Mouse (Mus musculus) heart, postnatal 0 days (tissue): ENCODE results near the gene Iqgap3. TPM values are rescaled to one million over a fixed set of nuclear protein-coding genes. Genes with fewer than 3 reads are reported as not detected.
A peak's percentile ranks its signal among the peaks of the same experiment; 100 is the strongest.

ENCODE experiments used
- ATAC-seq: fragments of 200-750 bp; cut with Nextera tagmentation; 2 replicates; pipeline ENCODE4 v1.8.0; 2017; ENCODE audit warnings: low read depth, moderate number of reproducible peaks, moderate library complexity; ENCODE audit not compliant: insufficient read depth
- DNase-seq: peaks from one replicate; pipeline ENCODE4 v3.0.0-alpha.2; 2016; ENCODE audit warnings: low spot score
- H3K27ac ChIP-seq: fragments of 300-500 bp; sonication (generic); 2 replicates; pipeline ENCODE4 v1.5.1; 2014; ENCODE audit warnings: low read depth, mild to moderate bottlenecking
- H3K27me3 ChIP-seq: fragments of 300-500 bp; sonication (generic); 2 replicates; pipeline ENCODE4 v1.6.1; 2014; ENCODE audit warnings: low read length, mixed read lengths; ENCODE audit not compliant: control insufficient read depth, insufficient read depth
- H3K36me3 ChIP-seq: fragments of 300-500 bp; sonication (generic); replicated peaks from 2 replicates; pipeline ENCODE4 v1.6.1; 2014; ENCODE audit warnings: low read length, mixed read lengths; ENCODE audit not compliant: control insufficient read depth, insufficient read depth
- H3K4me1 ChIP-seq: fragments of 300-500 bp; sonication (generic); 2 replicates; pipeline ENCODE4 v1.6.1; 2014; ENCODE audit warnings: antibody characterized with exemption; ENCODE audit not compliant: control insufficient read depth, insufficient read depth
- H3K4me2 ChIP-seq: fragments of 300-500 bp; sonication (generic); 2 replicates; pipeline ENCODE4 v1.6.1; 2014; ENCODE audit warnings: low read depth, mild to moderate bottlenecking, low read length, moderate library complexity
- H3K4me3 ChIP-seq: fragments of 300-500 bp; sonication (generic); 2 replicates; pipeline ENCODE4 v1.5.1; 2014; ENCODE audit warnings: low read depth, low read length
- H3K9ac ChIP-seq: fragments of 300-500 bp; sonication (generic); replicated peaks from 2 replicates; pipeline ENCODE4 v1.6.1; 2014; ENCODE audit warnings: low read depth, low read length, mixed read lengths
- H3K9me3 ChIP-seq: fragments of 300-500 bp; sonication (generic); replicated peaks from 2 replicates; pipeline ENCODE4 v1.6.1; 2016; ENCODE audit warnings: low read length; ENCODE audit not compliant: control insufficient read depth
- CTCF ChIP-seq: IDR thresholded peaks from 2 replicates; pipeline ENCODE4 v1.5.1; 2016; ENCODE audit warnings: antibody characterized with exemption, control low read depth, low read depth
- EP300 ChIP-seq: IDR thresholded peaks from 2 replicates; pipeline ENCODE4 v1.6.1; 2016; ENCODE audit warnings: antibody characterized with exemption, low read depth
- WGBS: fragments of 180-500 bp; shearing (Covaris S2); extraction: QIAGEN DNeasy Blood & Tissue Kit; methylation state at CpG from one replicate; pipeline ENCODE4 v1.1.7; 2014; 5-methylcytosine and 5-hydroxymethylcytosine counted together
- polyA plus RNA-seq: library from polyadenylated mRNA; unstranded; fragments of >200 nt; fragmentation: Nextera tagmentation; extraction: Ambion mirVana; gene quantifications from 2 replicates; pipeline ENCODE4 v1.2.1, GENCODE M21; 2015
- total RNA-seq: library from RNA; depleted of rRNA; stranded (reverse); fragments of >200 nt; gene quantifications from 2 replicates; pipeline ENCODE4 v1.2.3, GENCODE M21; 2014; ENCODE audit warnings: low replicate concordance

Gene Iqgap3
- total and polyA plus RNA-seq, 2 experiments from 2014 or later, result 6.8 to 35.3 TPM

DNA sequence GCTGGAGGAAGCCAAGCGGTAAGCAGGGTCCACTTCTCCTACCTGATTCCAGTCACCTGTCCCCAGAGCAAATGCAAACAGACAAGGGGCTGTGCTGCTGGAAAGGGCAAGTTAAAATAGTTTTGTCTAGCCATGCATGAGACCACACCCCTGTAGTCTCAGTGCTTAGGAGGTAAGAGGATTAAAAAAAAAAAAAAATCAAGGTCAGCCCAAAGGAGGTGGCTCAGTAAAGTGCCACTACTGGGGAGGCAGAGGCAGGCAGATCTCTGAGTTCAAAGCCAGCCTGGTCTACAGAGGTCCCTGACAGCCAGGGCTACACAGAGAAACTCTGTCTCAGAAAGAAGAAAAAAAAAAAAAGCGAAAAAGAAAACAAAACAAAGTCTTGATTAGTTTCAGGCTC is 2.2 kb downstream of the Iqgap3 start:
- peaks cover 23% of the 10 kb centered on the region for H3K36me3 ChIP-seq
- TF ChIP-seq EP300 (no peak), CTCF (no peak)
- WGBS, result 92% methylated on average over 2 of the region's 2 CpGs
- H3K9me3 ChIP-seq, result no peaks in the 10 kb centered on the region
- no peak overlapping the region for H3K4me3 ChIP-seq
- DNase-seq (no peak), ATAC-seq (no peak)
- H3K4me1 ChIP-seq, result peaks cover 9% of the 10 kb centered on the region; the same call in 1 of the 2 replicates
- no peaks in the 10 kb centered on the region for H3K27me3 ChIP-seq
- no peak overlapping the region for H3K9ac ChIP-seq
- H3K27ac ChIP-seq, result no peak overlapping the region
- H3K4me2 ChIP-seq, result no peak overlapping the region

DNA sequence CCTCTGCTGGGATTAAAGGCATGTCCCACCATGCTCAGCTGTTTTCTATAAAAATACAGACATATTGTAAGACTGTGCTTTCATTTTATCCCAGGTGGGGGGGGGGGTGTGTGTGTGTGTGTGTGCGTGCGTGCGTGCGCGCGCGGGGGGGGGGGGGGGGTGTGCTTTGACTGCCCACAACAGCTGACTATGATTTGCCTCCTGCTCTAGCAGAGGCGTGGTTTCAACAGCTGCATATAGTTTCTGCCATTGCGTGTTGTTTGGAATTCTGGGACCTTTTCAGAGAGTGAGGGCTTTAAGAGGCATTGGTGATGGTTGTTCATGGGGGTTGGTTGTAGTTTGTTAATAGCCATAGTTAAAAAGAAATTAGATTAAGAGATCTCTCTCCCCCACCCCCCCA is 3.7 kb downstream of the Iqgap3 start:
- Histone ChIP-seq H3K9me3 (no peaks in the 10 kb centered on the region), H3K4me1 (peaks cover 9% of the 10 kb centered on the region; the same call in 1 of the 2 replicates), H3K27me3 (no peaks in the 10 kb centered on the region), H3K4me3 (no peak overlapping the region), H3K27ac (no peak overlapping the region), H3K9ac (no peak overlapping the region), H3K4me2 (no peak overlapping the region), H3K36me3 (peaks cover 38% of the 10 kb centered on the region)
- TF ChIP-seq EP300 (no peak), CTCF (no peak)
- DNase-seq (no peak), ATAC-seq (no peak)
- WGBS, result 91% methylated on average over 2 of the region's 9 CpGs

DNA sequence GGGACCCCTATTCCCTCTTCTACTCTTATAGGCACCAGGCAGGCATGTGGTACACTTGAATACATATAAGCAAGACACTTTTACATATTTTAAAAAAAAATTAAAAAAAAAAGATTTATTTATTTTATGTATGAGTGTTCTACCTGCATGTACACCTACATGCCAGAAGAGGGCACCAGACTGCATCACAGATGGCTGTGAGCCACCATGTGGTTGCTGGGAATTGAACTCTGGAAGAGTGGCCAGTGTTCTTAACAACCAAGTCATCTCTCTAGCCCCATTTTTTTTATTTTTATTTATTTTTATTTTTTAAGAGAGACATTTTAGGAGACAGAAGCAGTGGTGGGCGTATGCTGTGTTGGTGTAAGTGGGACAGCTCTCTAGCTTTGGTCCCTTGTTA is 5.9 kb downstream of the Iqgap3 start:
- H3K27ac ChIP-seq, result no peak overlapping the region
- H3K4me1 ChIP-seq, result peaks cover 1% of the 10 kb centered on the region; the same call in 1 of the 2 replicates
- 92% methylated on average over 1 of the region's 1 CpGs for WGBS
- ATAC-seq (no peak), DNase-seq (peak; percentile 24)
- no peak overlapping the region for H3K9ac ChIP-seq
- H3K36me3 ChIP-seq, result peaks cover 60% of the 10 kb centered on the region
- H3K4me3 ChIP-seq, result no peak overlapping the region
- H3K9me3 ChIP-seq, result no peaks in the 10 kb centered on the region
- no peak for TF ChIP-seq EP300
- TF ChIP-seq CTCF, result peak; percentile 74
- no peaks in the 10 kb centered on the region for H3K27me3 ChIP-seq
- no peak overlapping the region for H3K4me2 ChIP-seq

DNA sequence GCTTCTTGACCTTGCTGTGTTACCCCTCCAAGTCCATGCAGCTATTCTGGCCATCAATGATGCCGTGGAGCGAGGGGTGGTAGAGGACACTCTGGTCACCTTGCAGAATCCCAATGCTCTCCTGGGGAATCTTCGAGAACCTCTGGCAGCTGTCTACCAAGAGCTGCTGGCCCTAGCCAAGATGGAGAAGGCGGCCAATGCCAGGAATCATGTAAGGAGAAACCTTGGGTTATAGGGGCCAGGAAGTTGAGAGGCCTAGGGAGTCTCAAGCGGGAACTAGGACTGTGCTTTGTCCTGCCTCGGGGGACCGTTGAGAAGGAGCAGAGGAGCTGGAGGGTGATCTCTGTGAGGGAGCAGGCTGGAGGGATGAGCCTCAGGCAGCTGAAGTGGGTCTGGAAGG is 8.3 kb downstream of the Iqgap3 start:
- DNase-seq (no peak), ATAC-seq (no peak)
- Histone ChIP-seq H3K4me3 (no peak overlapping the region), H3K9me3 (no peaks in the 10 kb centered on the region), H3K27me3 (no peaks in the 10 kb centered on the region), H3K9ac (no peak overlapping the region), H3K4me2 (no peak overlapping the region), H3K27ac (no peak overlapping the region), H3K4me1 (no peaks in the 10 kb centered on the region), H3K36me3 (peaks cover 76% of the 10 kb centered on the region)
- TF ChIP-seq EP300, result no peak
- WGBS, result 94% methylated on average over 7 of the region's 7 CpGs

DNA sequence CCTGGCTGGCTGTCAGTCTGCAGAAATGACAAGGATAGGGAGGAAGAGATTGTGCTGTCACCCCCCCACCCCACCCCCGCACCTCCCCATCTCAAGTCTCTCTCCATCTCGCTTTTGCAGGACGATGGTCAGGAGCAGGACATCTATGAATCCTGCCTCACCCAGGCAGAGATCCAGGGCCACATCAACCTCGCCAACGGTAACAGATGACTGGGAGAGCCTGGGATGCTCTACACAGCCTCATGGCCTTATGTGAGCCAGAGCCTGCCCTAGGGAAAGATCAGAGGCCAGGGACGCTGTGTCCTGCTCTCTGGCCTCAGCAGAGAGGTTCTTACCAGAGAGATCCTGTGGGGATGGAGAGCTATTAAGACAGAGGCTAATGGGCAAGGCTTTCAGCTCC is 8.8 kb downstream of the Iqgap3 start:
- no peak for DNase-seq
- peaks cover 79% of the 10 kb centered on the region for H3K36me3 ChIP-seq
- WGBS, result 94% methylated on average over 6 of the region's 6 CpGs

DNA sequence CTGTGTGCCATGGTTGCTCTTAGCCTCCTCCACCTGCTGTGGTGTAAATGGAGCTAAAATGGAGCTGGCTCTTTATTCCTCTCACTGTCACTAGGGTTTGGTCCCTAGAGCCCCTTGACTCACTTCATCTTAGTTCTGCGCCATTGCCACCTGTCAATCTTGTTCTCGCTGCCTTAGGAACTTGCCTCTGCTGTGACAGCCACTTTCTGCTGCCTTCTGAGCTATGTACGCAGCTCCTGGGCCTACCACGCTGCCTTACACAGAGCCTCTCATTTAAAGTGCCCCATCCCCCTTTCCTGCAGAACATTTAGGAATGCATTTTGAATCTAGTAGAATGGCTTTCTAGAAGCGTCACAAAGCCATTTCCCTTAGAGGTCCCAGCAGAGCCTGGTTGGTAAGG is 12.4 kb downstream of the Iqgap3 start:
- Histone ChIP-seq H3K4me2 (no peak overlapping the region), H3K4me3 (no peak overlapping the region), H3K4me1 (no peaks in the 10 kb centered on the region), H3K9ac (no peak overlapping the region), H3K36me3 (peaks cover 88% of the 10 kb centered on the region), H3K27ac (no peak overlapping the region), H3K27me3 (no peaks in the 10 kb centered on the region), H3K9me3 (no peaks in the 10 kb centered on the region)
- no peak for TF ChIP-seq CTCF
- no peak for TF ChIP-seq EP300
- WGBS, result 80% methylated on average over 5 of the region's 5 CpGs
- ATAC-seq (no peak), DNase-seq (no peak)

More for the DNA sequence above, 8.8 kb downstream of the Iqgap3 start:
- no peaks in the 10 kb centered on the region for H3K4me1 ChIP-seq
- no peaks in the 10 kb centered on the region for H3K27me3 ChIP-seq
- no peak overlapping the region for H3K4me2 ChIP-seq
- TF ChIP-seq CTCF (no peak), EP300 (no peak)
- no peaks in the 10 kb centered on the region for H3K9me3 ChIP-seq
- no peak overlapping the region for H3K27ac ChIP-seq
- H3K9ac ChIP-seq, result no peak overlapping the region
- ATAC-seq, result no peak
- H3K4me3 ChIP-seq, result no peak overlapping the region
